Mouse (Mus musculus): Measurements from ENCODE around the gene Hcrtr1. TPM values are rescaled to one million over a fixed set of nuclear protein-coding genes. Genes with fewer than 3 reads are reported as not detected.
A peak's percentile ranks its signal among the peaks of the same experiment; 100 is the strongest.

Gene Hcrtr1
- polyA plus RNA-seq, 1 experiment from 2014 or later: not detected

DNA sequence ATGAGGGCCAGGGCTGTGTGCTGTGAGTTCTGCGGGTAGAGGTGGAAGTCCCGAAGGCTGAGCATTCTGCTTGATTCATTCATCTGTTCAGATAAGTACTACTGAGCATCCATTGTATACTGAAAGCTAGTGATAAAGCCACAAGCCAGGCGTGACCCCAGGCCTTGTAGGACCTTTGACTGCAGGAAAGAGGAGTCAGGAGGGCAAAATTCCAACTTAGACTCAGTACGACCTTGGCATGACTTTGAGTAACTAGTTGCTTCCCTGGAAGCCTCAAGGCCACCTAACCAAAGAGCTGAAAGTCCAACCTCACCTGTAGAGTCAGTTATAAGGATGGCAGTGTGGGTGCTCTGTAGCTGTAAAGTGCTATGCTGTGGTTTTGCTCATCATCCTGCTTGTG, 18.4 kb downstream of the Hcrtr1 start:
- peaks cover 41% of the 10 kb centered on the region for H3K36me3 ChIP-seq (replicated peaks; ENCODE audit: insufficient read depth, low read length)
- no peak overlapping the region for H3K27ac ChIP-seq (ENCODE audit: low read depth)
- H3K9me3 ChIP-seq (ENCODE audit: low read length): no peaks in the 10 kb centered on the region
- no peak overlapping the region for H3K4me2 ChIP-seq (ENCODE audit: low read depth, low read length)
- ATAC-seq: no peak
- no peaks in the 10 kb centered on the region for H3K27me3 ChIP-seq (ENCODE audit: insufficient read depth, low read length)
- no peak for DNase-seq
- H3K9ac ChIP-seq (replicated peaks): no peak overlapping the region
- H3K4me3 ChIP-seq (ENCODE audit: low read depth, low read length): no peak overlapping the region
- TF ChIP-seq CTCF (IDR thresholded peaks at IDR 0.05; ENCODE audit: low read depth): no peak
- 70% methylated on average over 4 of the region's 4 CpGs for WGBS (ENCODE audit: insufficient replicate concordance)
- no peaks in the 10 kb centered on the region; the same call in 1 of the 2 replicates for H3K4me1 ChIP-seq (ENCODE audit: insufficient read depth)

DNA sequence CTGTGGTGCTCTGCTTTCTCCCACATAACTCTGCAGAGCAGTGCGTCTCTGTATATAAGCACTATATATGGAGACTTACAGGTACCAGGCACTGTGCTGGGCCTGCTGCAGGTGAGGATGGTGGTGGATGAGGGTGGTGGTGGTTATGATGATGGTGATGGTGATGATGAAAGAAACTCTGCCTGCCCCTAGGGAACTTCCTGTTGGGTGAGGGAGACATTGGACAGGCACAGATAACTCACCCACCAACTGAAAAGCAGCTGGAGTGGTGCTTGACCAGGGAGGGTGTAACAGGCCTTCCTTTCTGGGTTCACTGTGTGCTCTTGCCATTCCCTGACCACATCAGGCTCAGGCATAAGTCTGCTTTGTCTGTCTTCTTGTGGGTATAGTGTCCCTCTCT, 26.4 kb downstream of the Hcrtr1 start:
- Histone ChIP-seq H3K9ac (replicated peaks) (no peak overlapping the region), H3K4me3 (ENCODE audit: low read depth, low read length) (no peak overlapping the region), H3K27ac (ENCODE audit: low read depth) (no peak overlapping the region; the same call in 1 of the 2 replicates), H3K9me3 (ENCODE audit: low read length) (no peaks in the 10 kb centered on the region), H3K36me3 (replicated peaks; ENCODE audit: insufficient read depth, low read length) (peaks cover 8% of the 10 kb centered on the region; the same call in 1 of the 2 replicates), H3K4me2 (ENCODE audit: low read depth, low read length) (peak overlapping the region; percentile 27; the same call in 1 of the 2 replicates), H3K27me3 (ENCODE audit: insufficient read depth, low read length) (no peaks in the 10 kb centered on the region), H3K4me1 (ENCODE audit: insufficient read depth) (peaks cover 27% of the 10 kb centered on the region)
- ATAC-seq: no peak
- TF ChIP-seq EP300 (IDR thresholded peaks at IDR 0.05; ENCODE audit: low read depth): no peak
- TF ChIP-seq CTCF (IDR thresholded peaks at IDR 0.05; ENCODE audit: low read depth): no peak
- 95% methylated on average over 1 of the region's 1 CpGs for WGBS (ENCODE audit: insufficient replicate concordance)
- no peak for DNase-seq

DNA sequence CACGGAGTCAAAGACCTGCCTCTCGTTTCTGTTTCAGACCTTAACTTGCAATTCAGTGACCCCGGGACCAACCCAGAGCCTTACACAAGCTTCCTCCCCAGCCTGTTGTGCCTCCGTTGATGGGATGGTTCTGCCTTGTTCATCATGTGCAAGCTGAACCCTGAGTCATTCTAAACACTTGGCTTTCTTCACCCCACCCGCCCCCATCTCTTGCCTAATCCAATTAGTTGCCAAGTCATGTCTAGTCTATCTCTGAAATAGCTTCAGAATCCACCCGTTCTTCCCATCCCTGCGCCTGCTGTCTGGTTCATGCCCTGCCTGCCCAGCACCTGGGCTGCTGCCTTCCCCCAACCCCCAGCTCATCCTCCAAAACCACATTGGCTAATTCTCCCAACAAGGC, 26.9 kb downstream of the Hcrtr1 start:
- peak; percentile 24 for ATAC-seq
- H3K36me3 ChIP-seq (replicated peaks; ENCODE audit: insufficient read depth, low read length): peaks cover 8% of the 10 kb centered on the region; the same call in 1 of the 2 replicates
- WGBS (ENCODE audit: insufficient replicate concordance): 44% methylated on average over 7 of the region's 7 CpGs
- H3K9me3 ChIP-seq (ENCODE audit: low read length): no peaks in the 10 kb centered on the region
- TF ChIP-seq EP300 (IDR thresholded peaks at IDR 0.05; ENCODE audit: low read depth): no peak
- TF ChIP-seq CTCF (IDR thresholded peaks at IDR 0.05; ENCODE audit: low read depth): no peak
- H3K9ac ChIP-seq (replicated peaks): no peak overlapping the region
- peak; percentile 55 for DNase-seq
- no peak overlapping the region; the same call in 1 of the 2 replicates for H3K27ac ChIP-seq (ENCODE audit: low read depth)
- H3K27me3 ChIP-seq (ENCODE audit: insufficient read depth, low read length): no peaks in the 10 kb centered on the region
- H3K4me1 ChIP-seq (ENCODE audit: insufficient read depth): peaks cover 27% of the 10 kb centered on the region
- peak overlapping the region; percentile 27 for H3K4me2 ChIP-seq (ENCODE audit: low read depth, low read length)
- H3K4me3 ChIP-seq (ENCODE audit: low read depth, low read length): no peak overlapping the region

DNA sequence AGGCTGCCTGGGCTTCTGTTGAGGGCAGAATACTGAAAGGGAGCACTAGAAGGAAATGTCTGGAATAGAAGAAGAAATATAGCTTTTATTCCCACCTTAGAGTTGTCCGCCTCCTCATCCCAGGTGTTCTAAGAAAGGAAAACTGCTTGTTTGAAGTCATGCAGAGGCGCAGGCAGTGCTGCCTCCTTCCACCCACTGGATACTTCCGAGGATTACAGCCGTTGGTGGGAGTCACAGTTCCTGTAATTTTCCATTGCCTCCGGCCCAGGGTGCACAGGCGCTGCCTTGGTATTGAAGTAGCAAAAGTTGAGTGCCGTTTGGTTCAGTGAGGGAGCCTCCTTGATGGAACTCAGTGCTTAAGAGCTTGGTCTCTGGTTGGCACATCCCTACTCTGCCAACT, 29.1 kb downstream of the Hcrtr1 start:
- peaks cover 35% of the 10 kb centered on the region for H3K4me1 ChIP-seq (ENCODE audit: insufficient read depth)
- no peak overlapping the region for H3K4me2 ChIP-seq (ENCODE audit: low read depth, low read length)
- H3K27me3 ChIP-seq (ENCODE audit: insufficient read depth, low read length): no peaks in the 10 kb centered on the region
- no peak overlapping the region for H3K4me3 ChIP-seq (ENCODE audit: low read depth, low read length)
- H3K27ac ChIP-seq (ENCODE audit: low read depth): no peak overlapping the region
- 0 out of 2 replicates have a peak, but pooled peaks cover 4% of the 10 kb centered on the region for H3K36me3 ChIP-seq (replicated peaks; ENCODE audit: insufficient read depth, low read length)
- DNase-seq: no peak
- 84% methylated on average over 7 of the region's 7 CpGs for WGBS (ENCODE audit: insufficient replicate concordance)
- no peaks in the 10 kb centered on the region for H3K9me3 ChIP-seq (ENCODE audit: low read length)
- no peak for TF ChIP-seq EP300 (IDR thresholded peaks at IDR 0.05; ENCODE audit: low read depth)
- no peak for TF ChIP-seq CTCF (IDR thresholded peaks at IDR 0.05; ENCODE audit: low read depth)
- no peak for ATAC-seq
- H3K9ac ChIP-seq (replicated peaks): no peak overlapping the region

GRCm38 (mm10) chr4:130109666-130110065, 29.5 kb downstream of the Hcrtr1 start:
- no peak overlapping the region for H3K9ac ChIP-seq (replicated peaks)
- H3K4me1 ChIP-seq (ENCODE audit: insufficient read depth): peaks cover 37% of the 10 kb centered on the region
- DNase-seq (no peak), ATAC-seq (no peak)
- H3K4me3 ChIP-seq (ENCODE audit: low read depth, low read length): no peak overlapping the region
- no peak overlapping the region for H3K27ac ChIP-seq (ENCODE audit: low read depth)
- no peak overlapping the region for H3K4me2 ChIP-seq (ENCODE audit: low read depth, low read length)
- H3K27me3 ChIP-seq (ENCODE audit: insufficient read depth, low read length): no peaks in the 10 kb centered on the region
- H3K9me3 ChIP-seq (ENCODE audit: low read length): no peaks in the 10 kb centered on the region
- WGBS (ENCODE audit: insufficient replicate concordance): 86% methylated on average over 9 of the region's 9 CpGs
- TF ChIP-seq CTCF (IDR thresholded peaks at IDR 0.05; ENCODE audit: low read depth) (no peak), EP300 (IDR thresholded peaks at IDR 0.05; ENCODE audit: low read depth) (no peak)
- H3K36me3 ChIP-seq (replicated peaks; ENCODE audit: insufficient read depth, low read length): no peaks in the 10 kb centered on the region

DNA sequence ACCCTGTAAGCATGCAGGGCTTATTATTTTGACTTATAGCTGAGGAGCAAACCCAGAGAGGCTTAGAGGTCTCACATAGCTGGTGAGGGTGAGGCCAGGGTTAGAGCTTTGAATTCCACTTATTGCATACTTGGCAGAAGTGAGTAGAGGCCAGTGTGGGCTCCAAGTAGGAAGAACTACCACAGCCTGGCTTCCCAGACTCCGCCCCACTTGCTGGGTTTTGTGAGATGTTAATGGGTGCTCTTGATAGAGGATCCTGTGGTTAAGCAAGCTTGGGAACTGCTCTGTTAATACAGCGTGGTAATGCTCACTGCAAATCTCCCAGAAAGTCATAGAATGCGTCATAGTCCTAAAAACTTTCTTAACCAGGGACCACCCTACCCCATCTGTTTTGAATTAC, 30.2 kb downstream of the Hcrtr1 start:
- H3K4me3 ChIP-seq (ENCODE audit: low read depth, low read length): peak overlapping the region; percentile 85; the same call in 1 of the 2 replicates
- no peak overlapping the region for H3K27ac ChIP-seq (ENCODE audit: low read depth)
- H3K36me3 ChIP-seq (replicated peaks; ENCODE audit: insufficient read depth, low read length): no peaks in the 10 kb centered on the region
- H3K4me2 ChIP-seq (ENCODE audit: low read depth, low read length): peak overlapping the region; percentile 70; the same call in 1 of the 2 replicates
- H3K4me1 ChIP-seq (ENCODE audit: insufficient read depth): peaks cover 39% of the 10 kb centered on the region
- H3K9ac ChIP-seq (replicated peaks): 0 out of 2 replicates have a peak overlapping the region, but pooled peaks have one; percentile 71
- H3K27me3 ChIP-seq (ENCODE audit: insufficient read depth, low read length): no peaks in the 10 kb centered on the region
- no peaks in the 10 kb centered on the region for H3K9me3 ChIP-seq (ENCODE audit: low read length)
- DNase-seq (no peak), ATAC-seq (no peak)
- WGBS (ENCODE audit: insufficient replicate concordance): 53% methylated on average over 3 of the region's 3 CpGs
- TF ChIP-seq CTCF (IDR thresholded peaks at IDR 0.05; ENCODE audit: low read depth) (no peak), EP300 (IDR thresholded peaks at IDR 0.05; ENCODE audit: low read depth) (no peak)
